Mouse (Mus musculus): Measurements from ENCODE around the gene Bmyc. TPM values are rescaled to one million over a fixed set of nuclear protein-coding genes. Genes with fewer than 3 reads are reported as not detected.

The Bmyc gene
- not detected for polyA plus RNA-seq (2012; fragmentation: generic; extraction: Trizol)

DNA sequence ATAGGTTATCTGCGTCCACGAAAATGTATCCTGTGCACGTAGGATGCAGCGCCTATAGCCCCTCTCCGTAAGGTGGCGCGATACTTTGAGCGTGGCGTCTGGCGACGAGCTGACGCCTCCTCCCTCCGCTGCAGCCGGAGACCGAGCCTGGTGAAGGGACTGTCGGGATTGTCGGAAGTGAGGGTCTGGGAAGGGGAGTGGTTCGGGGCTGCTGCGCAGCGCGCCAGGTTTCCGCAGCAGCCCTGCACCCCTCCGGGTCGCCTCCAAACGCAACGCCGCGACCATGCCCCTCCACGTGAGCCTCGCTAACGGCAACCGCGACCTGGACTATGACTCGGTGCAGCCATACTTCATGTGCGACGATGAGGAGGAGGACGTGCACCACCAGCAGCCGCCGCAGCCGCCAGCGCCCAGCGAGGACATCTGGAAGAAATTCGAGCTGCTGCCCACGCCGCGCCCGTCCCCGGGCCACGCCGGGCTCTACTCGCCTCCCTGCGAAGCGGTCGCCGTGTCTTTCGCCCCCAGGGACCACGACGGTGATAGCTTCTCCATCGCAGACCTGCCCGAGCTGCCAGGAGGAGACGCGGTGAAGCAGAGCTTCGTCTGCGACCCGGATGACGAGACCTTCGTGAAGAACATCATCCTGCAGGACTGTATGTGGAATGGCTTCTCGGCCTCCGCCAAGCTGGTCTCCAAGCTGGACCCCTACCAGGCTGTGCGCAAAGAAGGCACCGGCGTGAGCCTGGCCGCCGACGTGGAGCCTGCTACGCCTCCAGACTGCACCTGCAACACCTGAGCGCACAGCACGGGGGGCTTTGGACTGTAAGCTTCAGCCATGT lies at the start of gene Bmyc:
Gene Bmyc, plus strand, starts transcription at position 97 of the 839 bp plus-strand sequence.

GRCm38 (mm10) chr2:25657652-25658051 lies 48.9 kb upstream of the Bmyc start, which contains the start of gene Lcn5:
Gene Lcn5, plus strand, starts transcription at chr2:25657952.

DNA sequence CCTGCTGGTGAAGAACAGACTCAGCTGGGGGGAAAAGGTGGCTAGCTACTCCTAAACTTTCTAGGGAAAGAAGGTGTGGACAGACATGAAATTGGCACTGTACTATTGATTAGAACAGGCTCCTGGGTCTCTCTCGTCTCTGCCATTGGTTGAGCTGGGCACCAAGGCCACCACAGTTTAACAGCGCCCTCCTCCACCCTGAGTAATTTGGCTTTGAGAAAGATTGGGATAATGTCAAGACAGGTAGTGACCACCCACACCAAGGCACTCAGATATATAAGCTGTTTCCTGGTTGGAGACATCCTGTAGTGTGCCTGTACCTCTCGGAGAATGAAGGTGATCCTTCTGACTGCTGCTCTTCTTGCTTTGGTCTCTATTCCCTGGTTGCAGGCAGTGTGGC lies 30.1 kb upstream of the Bmyc start, which contains the start of gene Lcn6:
Gene Lcn6, plus strand, starts transcription at position 301 of the 400 bp plus-strand sequence.

GRCm38 (mm10) chr2:25682426-25682825 lies 24.1 kb upstream of the Bmyc start, which contains the start of gene Lcn10:
Gene Lcn10, plus strand, starts transcription at chr2:25682726.

DNA sequence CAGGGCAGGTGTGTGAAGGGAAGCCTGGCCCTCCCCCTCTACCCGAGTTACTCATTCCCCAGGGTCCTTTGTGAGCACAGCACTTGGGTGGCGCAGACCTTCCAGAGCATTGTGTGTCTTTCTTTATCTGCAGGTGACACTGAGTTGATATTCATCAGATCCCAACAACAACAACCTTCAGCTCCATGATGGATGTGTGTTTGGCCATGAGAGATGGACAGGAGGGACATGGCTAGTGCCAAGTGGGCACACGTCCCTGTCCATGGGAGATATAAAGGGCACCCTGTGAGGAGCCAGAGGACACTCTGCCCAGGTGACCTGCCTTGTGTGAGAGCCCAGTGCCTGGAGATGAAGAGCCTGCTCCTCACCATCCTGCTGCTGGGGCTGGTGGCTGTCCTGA lies 6.8 kb upstream of the Bmyc start, which contains the start of gene Obp2a:
Gene Obp2a, plus strand, starts transcription at position 301 of the 400 bp plus-strand sequence.

GRCm38 (mm10) chr2:25736709-25737108 lies 30.2 kb downstream of the Bmyc start, which contains the start of gene Obp2b:
Gene Obp2b, plus strand, starts transcription at chr2:25737009.

Other genes with a start within 250 kb of the Bmyc start
- gene Clic3, start 249.9 kb upstream of the Bmyc start, polyA plus RNA-seq (2012; fragmentation: generic; extraction: Trizol) = under 1 TPM; 0.15 to 0.94 TPM
- 10 to 100 TPM; 25.6 to 61.9 TPM for gene Paxx, start 245.6 kb upstream of the Bmyc start, polyA plus RNA-seq (2012; fragmentation: generic; extraction: Trizol)
- under 1 TPM; 0.07 to 0.30 TPM for gene Ptgds, start 236.7 kb upstream of the Bmyc start, polyA plus RNA-seq (2012; fragmentation: generic; extraction: Trizol)
- gene Lcn12, start 212.8 kb upstream of the Bmyc start, polyA plus RNA-seq (2012; fragmentation: generic; extraction: Trizol) = not detected
- gene Fbxw5, start 206.0 kb upstream of the Bmyc start, polyA plus RNA-seq (2012; fragmentation: generic; extraction: Trizol) = 10 to 100 TPM; 24.9 to 52.5 TPM
- gene C8g, start 205.0 kb upstream of the Bmyc start, polyA plus RNA-seq (2012; fragmentation: generic; extraction: Trizol) = 1 to 10 TPM in 1 of 2 experiments, under 1 TPM in 1; 0.85 to 9.2 TPM
- gene Traf2, start 159.8 kb upstream of the Bmyc start, polyA plus RNA-seq (2012; fragmentation: generic; extraction: Trizol) = 10 to 100 TPM; 29.4 to 32.2 TPM
- 100 to 1,000 TPM; 602 to 888 TPM for gene Edf1, start 148.9 kb upstream of the Bmyc start, polyA plus RNA-seq (2012; fragmentation: generic; extraction: Trizol)
- gene Mamdc4, start 131.9 kb upstream of the Bmyc start, polyA plus RNA-seq (2012; fragmentation: generic; extraction: Trizol) = 1 to 10 TPM in 1 of 2 experiments, under 1 TPM in 1; 0.09 to 1.1 TPM
- 100 to 1,000 TPM; 104 to 192 TPM for gene Phpt1, start 131.5 kb upstream of the Bmyc start, polyA plus RNA-seq (2012; fragmentation: generic; extraction: Trizol)
- gene Ajm1, start 125.0 kb upstream of the Bmyc start, polyA plus RNA-seq (2012; fragmentation: generic; extraction: Trizol) = 1 to 10 TPM in 1 of 2 experiments, under 1 TPM in 1; 0.04 to 1.9 TPM
- gene Rabl6, start 98.2 kb upstream of the Bmyc start, polyA plus RNA-seq (2012; fragmentation: generic; extraction: Trizol) = 10 to 100 TPM; 38.7 to 57.3 TPM
- gene Ccdc183, start 89.1 kb upstream of the Bmyc start, polyA plus RNA-seq (2012; fragmentation: generic; extraction: Trizol) = 1 to 10 TPM in 1 of 2 experiments, under 1 TPM in 1; 0.82 to 1.3 TPM
- 1 to 10 TPM; 5.8 to 8.5 TPM for gene Tmem141, start 84.7 kb upstream of the Bmyc start, polyA plus RNA-seq (2012; fragmentation: generic; extraction: Trizol)
- gene Fcna, start 78.7 kb upstream of the Bmyc start, polyA plus RNA-seq (2012; fragmentation: generic; extraction: Trizol) = under 1 TPM; 0.09 to 0.51 TPM
- not detected for gene Lcn8, start 53.6 kb upstream of the Bmyc start, polyA plus RNA-seq (2012; fragmentation: generic; extraction: Trizol)
- gene Lcn5, start 48.8 kb upstream of the Bmyc start, polyA plus RNA-seq (2012; fragmentation: generic; extraction: Trizol) = not detected
- not detected for gene Lcn6, start 30.0 kb upstream of the Bmyc start, polyA plus RNA-seq (2012; fragmentation: generic; extraction: Trizol)
- gene Lcn10, start 24.0 kb upstream of the Bmyc start, polyA plus RNA-seq (2012; fragmentation: generic; extraction: Trizol) = not detected
- not detected for gene Obp2a, start 6.7 kb upstream of the Bmyc start, polyA plus RNA-seq (2012; fragmentation: generic; extraction: Trizol)
- gene Obp2b, start 30.3 kb downstream of the Bmyc start, polyA plus RNA-seq (2012; fragmentation: generic; extraction: Trizol) = not detected
- gene Lcn3, start 58.8 kb downstream of the Bmyc start, polyA plus RNA-seq (2012; fragmentation: generic; extraction: Trizol) = not detected
- not detected for gene Lcn11, start 70.3 kb downstream of the Bmyc start, polyA plus RNA-seq (2012; fragmentation: generic; extraction: Trizol)
- gene Gm13539, start 75.5 kb downstream of the Bmyc start, polyA plus RNA-seq (2012; fragmentation: generic; extraction: Trizol) = not detected
- gene Glt6d1, start 109.1 kb downstream of the Bmyc start, polyA plus RNA-seq (2012; fragmentation: generic; extraction: Trizol) = not detected
- gene Lcn9, start 116.4 kb downstream of the Bmyc start, polyA plus RNA-seq (2012; fragmentation: generic; extraction: Trizol) = not detected
- not detected for gene Sohlh1, start 140.5 kb downstream of the Bmyc start, polyA plus RNA-seq (2012; fragmentation: generic; extraction: Trizol)
- under 1 TPM in 1 of 2 experiments, not detected in 1; 0.06 TPM for gene Kcnt1, start 157.0 kb downstream of the Bmyc start, polyA plus RNA-seq (2012; fragmentation: generic; extraction: Trizol)

Measured in C3H10T1/2 (cell line).